Mouse (Mus musculus) lung, postnatal 0 days (tissue): ENCODE results near the gene Dock8.

Source experiments
- CTCF ChIP-seq: IDR thresholded peaks from 2 replicates; pipeline ENCODE4 v1.5.1; 2016; ENCODE audit warnings: antibody characterized with exemption, mild to moderate bottlenecking
- EP300 ChIP-seq: IDR thresholded peaks from 2 replicates; pipeline ENCODE4 v1.6.1; 2016; ENCODE audit warnings: antibody characterized with exemption, mild to moderate bottlenecking, control low read depth

- TF ChIP-seq CTCF (peak; percentile 62), EP300 (no peak)
Measured at GRCm38 (mm10) chr19:25132322-25132721, 133.0 kb downstream of the Dock8 start.
